Mouse (Mus musculus) testis, adult 2 months (tissue): ENCODE measurements around the gene Dio1. TPM values are rescaled to one million over a fixed set of nuclear protein-coding genes. Genes with fewer than 3 reads are reported as not detected.

ENCODE experiments used
- H3K27ac ChIP-seq: fragments of 200-500 bp; 2 replicates; pipeline ENCODE4 v1.5.1; 2012; ENCODE audit warnings: low read depth, low read length; ENCODE audit not compliant: control insufficient read depth, insufficient read depth
- H3K27me3 ChIP-seq: fragments of 200-500 bp; 2 replicates; pipeline ENCODE4 v1.6.1; 2012; ENCODE audit warnings: mild to moderate bottlenecking, low read length, moderate library complexity; ENCODE audit not compliant: control insufficient read depth, insufficient read depth
- H3K36me3 ChIP-seq: fragments of 200-500 bp; 2 replicates; pipeline ENCODE4 v1.6.1; 2012; ENCODE audit warnings: mild to moderate bottlenecking, low read length; ENCODE audit not compliant: control insufficient read depth, insufficient read depth
- H3K4me1 ChIP-seq: fragments of 200-500 bp; 2 replicates; pipeline ENCODE4 v1.6.1; 2012; ENCODE audit warnings: low read length; ENCODE audit not compliant: control insufficient read depth, insufficient read depth
- H3K4me3 ChIP-seq: fragments of 200-500 bp; 2 replicates; pipeline ENCODE4 v1.5.1; 2012; ENCODE audit warnings: low read depth, mild to moderate bottlenecking, low read length, moderate library complexity, mixed read lengths; ENCODE audit not compliant: control insufficient read depth
- CTCF ChIP-seq: fragments of 200-500 bp; IDR thresholded peaks from 2 replicates; pipeline ENCODE4 v1.5.1; 2012; ENCODE audit warnings: low read depth, mild to moderate bottlenecking, inconsistent platforms, low read length, moderate library complexity; ENCODE audit not compliant: control insufficient read depth, insufficient read depth, insufficient replicate concordance
- POLR2A ChIP-seq: fragments of 200-500 bp; IDR thresholded peaks from 2 replicates; pipeline ENCODE4 v1.6.1; 2012; ENCODE audit warnings: low read depth, mild to moderate bottlenecking, inconsistent platforms, low read length, moderate library complexity; ENCODE audit not compliant: control insufficient read depth
- polyA plus RNA-seq: library from polyadenylated mRNA; depleted of rRNA; stranded (reverse); fragments of >200 nt; gene quantifications from 2 replicates; pipeline ENCODE4 v1.2.3, GENCODE M21; 2012

Gene Dio1
- polyA plus RNA-seq, 1 experiment: 0.12 TPM

GRCm38 (mm10) chr4:107300371-107300770, 6.6 kb downstream of the Dio1 start:
- H3K4me1 ChIP-seq: peaks cover 2% of the 10 kb centered on the region; the same call in 1 of the 2 replicates
- no peak for TF ChIP-seq CTCF
- no peak for TF ChIP-seq POLR2A
- H3K27me3 ChIP-seq: no peaks in the 10 kb centered on the region
- no peak overlapping the region for H3K27ac ChIP-seq
- H3K36me3 ChIP-seq: no peaks in the 10 kb centered on the region
- H3K4me3 ChIP-seq: no peak overlapping the region

- Histone ChIP-seq H3K4me3 (no peak overlapping the region), H3K27me3 (no peaks in the 10 kb centered on the region), H3K36me3 (no peaks in the 10 kb centered on the region), H3K4me1 (peaks cover 2% of the 10 kb centered on the region; the same call in 1 of the 2 replicates), H3K27ac (no peak overlapping the region)
- TF ChIP-seq CTCF: no peak
- no peak for TF ChIP-seq POLR2A
These were observed 7.1 kb downstream of the Dio1 start for GRCm38 (mm10) chr4:107299779-107300340.

GRCm38 (mm10) chr4:107298071-107298606, 8.8 kb downstream of the Dio1 start:
- no peaks in the 10 kb centered on the region for H3K36me3 ChIP-seq
- TF ChIP-seq CTCF: no peak
- TF ChIP-seq POLR2A: no peak
- H3K4me1 ChIP-seq: peaks cover 10% of the 10 kb centered on the region
- no peaks in the 10 kb centered on the region for H3K27me3 ChIP-seq
- no peak overlapping the region for H3K4me3 ChIP-seq
- H3K27ac ChIP-seq: no peak overlapping the region

GRCm38 (mm10) chr4:107292273-107292662, 14.7 kb downstream of the Dio1 start:
- Histone ChIP-seq H3K4me1 (peaks cover 12% of the 10 kb centered on the region), H3K4me3 (peak overlapping the region; percentile 60), H3K27me3 (no peaks in the 10 kb centered on the region), H3K36me3 (no peaks in the 10 kb centered on the region), H3K27ac (no peak overlapping the region)
- no peak for TF ChIP-seq POLR2A
- TF ChIP-seq CTCF: no peak

GRCm38 (mm10) chr4:107291611-107292272, 15.2 kb downstream of the Dio1 start:
- H3K27ac ChIP-seq: no peak overlapping the region
- H3K4me1 ChIP-seq: peaks cover 12% of the 10 kb centered on the region
- H3K36me3 ChIP-seq: no peaks in the 10 kb centered on the region
- TF ChIP-seq CTCF (no peak), POLR2A (no peak)
- H3K4me3 ChIP-seq: peak overlapping the region; percentile 60
- H3K27me3 ChIP-seq: no peaks in the 10 kb centered on the region

GRCm38 (mm10) chr4:107287517-107287916, 19.5 kb downstream of the Dio1 start:
- Histone ChIP-seq H3K4me1 (peaks cover 7% of the 10 kb centered on the region; the same call in 1 of the 2 replicates), H3K36me3 (no peaks in the 10 kb centered on the region), H3K27me3 (no peaks in the 10 kb centered on the region), H3K4me3 (no peak overlapping the region), H3K27ac (no peak overlapping the region)
- no peak for TF ChIP-seq CTCF
- no peak for TF ChIP-seq POLR2A

GRCm38 (mm10) chr4:107286386-107286785, 20.6 kb downstream of the Dio1 start:
- no peak overlapping the region for H3K27ac ChIP-seq

More at GRCm38 (mm10) chr4:107286386-107286785, 20.6 kb downstream of the Dio1 start:
- Histone ChIP-seq H3K4me1 (peaks cover 5% of the 10 kb centered on the region; the same call in 1 of the 2 replicates), H3K27me3 (no peaks in the 10 kb centered on the region), H3K4me3 (no peak overlapping the region), H3K36me3 (no peaks in the 10 kb centered on the region)
- TF ChIP-seq CTCF (no peak), POLR2A (no peak)
